Mouse (Mus musculus) CH12.LX (cell line): Measurements from ENCODE around the gene Gtpbp2. TPM values are rescaled to one million over a fixed set of nuclear protein-coding genes. Genes with fewer than 3 reads are reported as not detected.

Experiments used
- DNase-seq: peaks from one replicate; pipeline ENCODE4 v3.0.0-alpha.2; 2013; ENCODE audit errors: extremely low read depth
- H3K27ac ChIP-seq: 2 replicates; pipeline ENCODE4 v1.5.1; 2012; ENCODE audit warnings: low read depth, mild to moderate bottlenecking, control low read depth, moderate library complexity; ENCODE audit not compliant: insufficient read depth
- H3K27me3 ChIP-seq: replicated peaks from 2 replicates; pipeline ENCODE3; 2012; ENCODE audit warnings: inconsistent platforms
- H3K36me3 ChIP-seq, 2 experiments: replicated peaks in 1 of 2; 2 replicates each; pipeline versions ENCODE3 to v1.6.1; 2012; ENCODE audit warnings: inconsistent platforms in 1 of 2, low read length in 1 of 2, mild to moderate bottlenecking in 1 of 2, mixed read lengths in 1 of 2, moderate library complexity in 1 of 2; ENCODE audit not compliant: control insufficient read depth in 1 of 2, insufficient read depth in 1 of 2
- H3K4me1 ChIP-seq, 2 experiments: 2 replicates each; pipeline ENCODE4 v1.6.1; 2012; ENCODE audit warnings: inconsistent platforms in 1 of 2, moderate library complexity in 1 of 2; ENCODE audit not compliant: insufficient read depth in 2 of 2, control insufficient read depth in 1 of 2
- H3K4me2 ChIP-seq: 2 replicates; pipeline ENCODE4 v1.6.1; 2012; ENCODE audit warnings: low read depth, mild to moderate bottlenecking, control low read depth; ENCODE audit not compliant: poor library complexity, insufficient read depth, severe bottlenecking
- H3K4me3 ChIP-seq, 3 experiments: fragments of 150-350 bp in 1 of 3; sonication (generic) in 1 of 3; replicated peaks in 1 of 3; 2 replicates each; pipeline versions ENCODE3 to v1.5.1; 2011 to 2012; ENCODE audit warnings: low read depth in 2 of 3, low read length in 2 of 3, mild to moderate bottlenecking in 2 of 3, moderate library complexity in 2 of 3, control low read depth in 1 of 3, improper control_type of control experiment in 1 of 3, inconsistent platforms in 1 of 3, mixed read lengths in 1 of 3; ENCODE audit not compliant: poor library complexity in 1 of 3
- H3K79me2 ChIP-seq: replicated peaks from 2 replicates; pipeline ENCODE4 v1.6.1; 2012; ENCODE audit warnings: mild to moderate bottlenecking, moderate library complexity; ENCODE audit not compliant: control insufficient read depth, poor library complexity, insufficient read depth, severe bottlenecking; ENCODE audit errors: extremely low read depth
- H3K9ac ChIP-seq: 2 replicates; pipeline ENCODE4 v1.6.1; 2012; ENCODE audit warnings: low read depth, mild to moderate bottlenecking, control low read depth, moderate library complexity; ENCODE audit not compliant: insufficient read depth
- H3K9me3 ChIP-seq: replicated peaks from 2 replicates; pipeline ENCODE3; 2012; ENCODE audit warnings: low read length, inconsistent platforms, mixed read lengths
- BHLHE40 ChIP-seq: IDR thresholded peaks from 2 replicates; pipeline ENCODE4 v1.6.1; 2011; ENCODE audit warnings: mild to moderate bottlenecking, low read depth, low read length, improper control_type of control experiment
- CHD1 ChIP-seq: IDR thresholded peaks from 2 replicates; pipeline ENCODE4 v1.6.1; 2012; ENCODE audit warnings: low read depth, low read length, improper control_type of control experiment, inconsistent platforms
- E2F4 ChIP-seq: IDR thresholded peaks from 2 replicates; pipeline ENCODE4 v1.6.1; 2011; ENCODE audit warnings: low read depth, low read length, improper control_type of control experiment; ENCODE audit not compliant: insufficient replicate concordance
- ELF1 ChIP-seq: IDR thresholded peaks from 2 replicates; pipeline ENCODE4 v1.6.1; 2014; ENCODE audit warnings: low read depth, mild to moderate bottlenecking, inconsistent platforms, low read length, improper control_type of control experiment
- EP300 ChIP-seq: IDR thresholded peaks from 2 replicates; pipeline ENCODE4 v1.6.1; 2011; ENCODE audit warnings: low read length, improper control_type of control experiment
- ETS1 ChIP-seq: conservative IDR thresholded peaks from 2 replicates; pipeline ENCODE4 v1.6.1; 2012; ENCODE audit warnings: low read depth, mild to moderate bottlenecking, inconsistent platforms, low read length, improper control_type of control experiment, moderate library complexity
- GABPA ChIP-seq: IDR thresholded peaks from 2 replicates; pipeline ENCODE4 v1.6.1; 2012; ENCODE audit warnings: low read depth, low read length, improper control_type of control experiment, inconsistent platforms; ENCODE audit not compliant: insufficient replicate concordance
- HCFC1 ChIP-seq: IDR thresholded peaks from 2 replicates; pipeline ENCODE4 v1.6.1; 2012; ENCODE audit warnings: low read depth, mild to moderate bottlenecking, inconsistent platforms, low read length, improper control_type of control experiment
- JUN ChIP-seq: IDR thresholded peaks from 2 replicates; pipeline ENCODE4 v1.6.1; 2011; ENCODE audit warnings: low read depth, mild to moderate bottlenecking, low read length, improper control_type of control experiment, moderate library complexity; ENCODE audit not compliant: insufficient read depth
- JUND ChIP-seq: conservative IDR thresholded peaks from 2 replicates; pipeline ENCODE4 v1.6.1; 2011; ENCODE audit warnings: low read depth, low read length, improper control_type of control experiment
- KAT2A ChIP-seq: IDR thresholded peaks from 2 replicates; pipeline ENCODE4 v1.6.1; 2012; ENCODE audit warnings: low read length, improper control_type of control experiment, inconsistent platforms; ENCODE audit not compliant: insufficient replicate concordance
- MAFK ChIP-seq: IDR thresholded peaks from 2 replicates; pipeline ENCODE4 v1.6.1; 2011; ENCODE audit warnings: low read length, improper control_type of control experiment; ENCODE audit not compliant: insufficient replicate concordance
- MAX ChIP-seq: IDR thresholded peaks from 2 replicates; pipeline ENCODE4 v1.6.1; 2011; ENCODE audit warnings: low read length, improper control_type of control experiment
- MAZ ChIP-seq: IDR thresholded peaks from 2 replicates; pipeline ENCODE4 v1.6.1; 2012; ENCODE audit warnings: low read depth, mild to moderate bottlenecking, inconsistent platforms, low read length, improper control_type of control experiment, moderate library complexity
- MEF2A ChIP-seq: IDR thresholded peaks from 2 replicates; pipeline ENCODE4 v1.6.1; 2014; ENCODE audit warnings: low read depth, mild to moderate bottlenecking, inconsistent platforms, low read length, improper control_type of control experiment, borderline replicate concordance
- NELFE ChIP-seq: IDR thresholded peaks from 2 replicates; pipeline ENCODE4 v1.6.1; 2011; ENCODE audit warnings: low read depth, low read length, improper control_type of control experiment
- NRF1 ChIP-seq: IDR thresholded peaks from 2 replicates; pipeline ENCODE4 v1.6.1; 2014; ENCODE audit warnings: low read depth, mild to moderate bottlenecking, inconsistent platforms, low read length, improper control_type of control experiment, moderate library complexity
- PAX5 ChIP-seq: IDR thresholded peaks from 2 replicates; pipeline ENCODE4 v1.6.1; 2012; ENCODE audit warnings: low read length, inconsistent platforms, mixed read lengths
- POLR2A ChIP-seq: IDR thresholded peaks from 2 replicates; pipeline ENCODE4 v1.6.1; 2011; ENCODE audit warnings: low read depth, mild to moderate bottlenecking, improper control_type of control experiment, low read length
- POLR2AphosphoS2 ChIP-seq: IDR thresholded peaks from 2 replicates; pipeline ENCODE4 v1.6.1; 2011; ENCODE audit warnings: low read depth, low read length, improper control_type of control experiment
- RAD21 ChIP-seq: IDR thresholded peaks from 2 replicates; pipeline ENCODE4 v1.6.1; 2011; ENCODE audit warnings: low read depth, mild to moderate bottlenecking, low read length, improper control_type of control experiment, moderate library complexity
- RCOR1 ChIP-seq: conservative IDR thresholded peaks from 2 replicates; pipeline ENCODE4 v1.6.1; 2012; ENCODE audit warnings: low read depth, mild to moderate bottlenecking, inconsistent platforms, low read length, improper control_type of control experiment
- SIN3A ChIP-seq: IDR thresholded peaks from 2 replicates; pipeline ENCODE4 v1.6.1; 2012; ENCODE audit warnings: low read length, improper control_type of control experiment, inconsistent platforms
- SMC3 ChIP-seq: IDR thresholded peaks from 2 replicates; pipeline ENCODE4 v1.6.1; 2011; ENCODE audit warnings: low read depth, low read length, improper control_type of control experiment
- TBP ChIP-seq: conservative IDR thresholded peaks from 2 replicates; pipeline ENCODE4 v1.6.1; 2011; ENCODE audit warnings: low read depth, low read length, improper control_type of control experiment
- TCF12 ChIP-seq: IDR thresholded peaks from 2 replicates; pipeline ENCODE4 v1.6.1; 2014; ENCODE audit warnings: low read depth, mild to moderate bottlenecking, inconsistent platforms, low read length, improper control_type of control experiment
- UBTF ChIP-seq: IDR thresholded peaks from 2 replicates; pipeline ENCODE4 v1.6.1; 2012; ENCODE audit warnings: low read depth, mild to moderate bottlenecking, inconsistent platforms, low read length, improper control_type of control experiment, moderate library complexity
- USF2 ChIP-seq: conservative IDR thresholded peaks from 2 replicates; pipeline ENCODE4 v1.6.1; 2011; ENCODE audit warnings: low read depth, low read length, improper control_type of control experiment
- ZC3H11A ChIP-seq: IDR thresholded peaks from 2 replicates; pipeline ENCODE4 v1.6.1; 2012; ENCODE audit warnings: low read depth, mild to moderate bottlenecking, inconsistent platforms, low read length, improper control_type of control experiment
- ZNF384 ChIP-seq: IDR thresholded peaks from 2 replicates; pipeline ENCODE4 v1.6.1; 2012; ENCODE audit warnings: low read depth, low read length, improper control_type of control experiment, inconsistent platforms
- dilution Hi-C: fragments of 300-500 bp; cut with MboI; formaldehyde crosslinking; loops from 2 replicates; pipeline ENCODE4 v1.14.3; 2020; ENCODE audit warnings: low sequenced_read_pairs; ENCODE audit not compliant: extremely low pct_unique_long_range_greater_than_20kb, extremely low pct_ligation_motif_present
- in situ Hi-C: fragments of 300-500 bp; cut with MboI; formaldehyde crosslinking; loops from 3 replicates; pipeline ENCODE4 v1.14.3; 2019; ENCODE audit warnings: low sequenced_read_pairs, low pct_ligation_motif_present, low pct_unique_long_range_greater_than_20kb, mixed read lengths
- polyA plus RNA-seq: library from polyadenylated mRNA; unstranded; fragments of >175 nt; gene quantifications from 2 replicates; pipeline ENCODE4 v1.2.1, GENCODE M21; 2012; ENCODE audit warnings: low read depth; ENCODE audit not compliant: insufficient read length
- total RNA-seq, 2 experiments: library from RNA; depleted of rRNA; stranded (reverse); fragments of 300-350 nt in 1 of 2; fragments of >200 nt in 1 of 2; gene quantifications; 2 replicates each; pipeline ENCODE4 v1.2.3; 2012 to 2014

The Gtpbp2 gene
- total and polyA plus RNA-seq, 3 experiments, result 14.9 to 104 (median 20.8) TPM

DNA sequence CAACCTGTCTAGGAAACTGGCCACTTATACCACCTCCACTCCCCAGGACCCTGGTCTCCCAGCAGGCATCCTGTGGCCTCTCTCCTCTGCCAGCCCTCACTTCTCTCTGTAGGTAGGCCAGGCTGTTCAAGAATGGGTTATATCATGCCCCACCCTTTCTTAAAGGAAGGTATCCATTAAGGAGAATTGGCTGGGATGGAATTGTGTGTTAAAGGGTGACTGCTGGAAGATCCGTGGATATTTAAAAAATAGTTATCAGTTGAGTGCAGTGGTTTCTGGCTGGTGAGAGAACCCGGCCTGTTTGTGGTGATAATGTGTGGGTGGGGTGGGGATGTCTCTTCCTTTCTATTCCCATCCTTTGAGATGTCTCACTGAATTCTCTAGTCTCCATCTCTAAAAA is 1.6 kb upstream of the Gtpbp2 start:
- no peak overlapping the region for H3K27ac ChIP-seq
- peak overlapping the region; percentile 83 for H3K4me2 ChIP-seq
- TF ChIP-seq HCFC1 (no peak), RCOR1 (no peak), ETS1 (no peak), ZNF384 (no peak), NELFE (no peak), ELF1 (no peak), TBP (0 out of 2 replicates have a peak, but pooled peaks have one; percentile 18), JUND (no peak), CHD1 (no peak)
- H3K9me3 ChIP-seq, result no peaks in the 10 kb centered on the region
- H3K4me3 ChIP-seq, result no peak overlapping the region
- H3K79me2 ChIP-seq, result peaks cover 15% of the 10 kb centered on the region
- H3K9ac ChIP-seq, result peak overlapping the region; percentile 50; the same call in 1 of the 2 replicates
- no peak for DNase-seq
- in situ Hi-C loops, result no loop called here
- no peaks in the 10 kb centered on the region for H3K27me3 ChIP-seq
- peaks cover 6 to 37% of the 10 kb centered on the region in 2 experiments for H3K4me1 ChIP-seq
- dilution Hi-C loops, result no loop called here
- H3K36me3 ChIP-seq, result peaks cover 4 to 5% of the 10 kb centered on the region in 2 experiments

DNA sequence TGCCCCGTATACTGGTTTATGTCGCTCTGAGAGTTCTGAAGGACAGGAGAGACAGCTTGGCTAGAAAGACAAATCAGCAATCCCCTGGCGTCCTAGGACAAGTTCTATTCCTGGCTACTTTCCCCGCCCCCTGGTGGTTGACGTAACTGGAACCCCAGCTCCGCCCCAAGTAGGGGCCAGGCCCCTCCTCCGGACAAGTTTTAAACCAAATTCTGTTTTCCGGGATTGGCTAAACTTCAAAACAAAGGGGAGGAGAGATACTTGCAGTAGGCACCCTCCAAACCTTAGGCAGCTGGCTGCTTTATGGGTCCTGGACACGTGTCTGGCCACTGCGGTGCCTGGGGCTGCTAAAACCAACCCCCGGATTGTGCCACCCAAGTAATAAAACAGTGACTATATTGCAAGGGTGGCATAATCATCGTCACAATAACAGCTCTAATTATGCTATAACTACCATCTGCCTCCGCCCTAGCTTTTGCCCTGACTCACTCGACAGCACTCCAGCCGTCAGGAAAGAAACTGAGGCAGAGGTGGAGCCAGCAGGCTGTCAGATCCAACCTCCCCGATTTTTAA is 656 bp upstream of the Gtpbp2 start:
- Histone ChIP-seq H3K27me3 (no peaks in the 10 kb centered on the region), H3K9ac (peak overlapping the region; percentile 78), H3K27ac (peak overlapping the region; percentile 85), H3K79me2 (peaks cover 15% of the 10 kb centered on the region), H3K4me3 (peak overlapping the region; percentile 67 to 71 (median 67)), H3K4me2 (peak overlapping the region; percentile 83), H3K36me3 (peaks cover 13 to 14% of the 10 kb centered on the region in 2 experiments), H3K9me3 (no peaks in the 10 kb centered on the region), H3K4me1 (peaks cover 10 to 35% of the 10 kb centered on the region in 2 experiments)
- dilution Hi-C loops, result no loop called here
- in situ Hi-C loops, result no loop called here
- peak; percentile 90 for DNase-seq
- TF ChIP-seq BHLHE40 (peak; percentile 17; the same call in 1 of the 2 replicates), NRF1 (peak; percentile 26; the same call in 1 of the 2 replicates), MAZ (peak; percentile 58; the same call in 1 of the 2 replicates), POLR2A (peak; percentile 74), E2F4 (no peak), EP300 (no peak), MAX (peak; percentile 88), SMC3 (no peak), RCOR1 (no peak), GABPA (no peak), JUN (no peak), TBP (peak; percentile 55; the same call in 1 of the 2 replicates), ELF1 (peak; percentile 74), SIN3A (peak; percentile 76), NELFE (peak; percentile 71), PAX5 (no peak), RAD21 (no peak), MAFK (no peak), KAT2A (0 out of 2 replicates have a peak, but pooled peaks have one; percentile 38), POLR2AphosphoS2 (no peak; the same call in 1 of the 2 replicates), HCFC1 (no peak), ZNF384 (no peak), TCF12 (peak; percentile 65; the same call in 1 of the 2 replicates), USF2 (no peak), MEF2A (peak; percentile 93), CHD1 (peak; percentile 45; the same call in 1 of the 2 replicates), UBTF (no peak), ZC3H11A (no peak)
